Mouse (Mus musculus): ENCODE data around the gene Gpr182.

Gene Gpr182

DNA sequence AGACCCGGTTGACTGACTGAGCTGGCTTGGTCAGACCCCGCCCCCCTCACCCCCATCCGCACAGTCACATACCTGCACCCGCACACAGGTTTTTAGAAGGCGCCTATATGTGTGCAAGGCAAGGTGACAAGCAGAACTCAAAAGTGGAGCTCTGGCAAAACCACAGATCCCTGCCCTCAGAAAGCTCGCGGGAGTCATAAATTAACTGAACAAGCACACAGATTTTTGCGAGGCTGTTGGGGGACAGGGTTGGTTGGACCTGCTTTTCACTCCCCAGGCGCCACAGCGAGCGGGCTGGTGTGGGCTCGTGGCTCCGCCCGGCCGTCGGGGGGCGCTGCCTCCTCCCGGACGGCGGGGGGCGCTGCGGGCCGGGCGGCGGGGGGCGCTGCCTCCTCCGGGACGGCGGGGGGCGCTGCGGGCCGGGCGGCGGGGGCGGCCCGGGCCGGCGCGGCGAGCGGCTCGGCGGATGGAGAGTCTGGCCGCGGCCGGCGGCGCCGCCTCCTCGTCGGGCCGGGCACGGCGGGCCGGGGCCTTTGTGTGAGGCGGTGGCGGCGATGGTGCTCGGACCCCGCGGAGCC is 12.4 kb downstream of the Gpr182 start, which contains the start of gene Zbtb39:
Gene Zbtb39, plus strand, starts transcription at position 456 of the 578 bp plus-strand sequence.
- DNase-seq (ENCODE audit: low read depth, low spot score): peak; percentile 70

DNA sequence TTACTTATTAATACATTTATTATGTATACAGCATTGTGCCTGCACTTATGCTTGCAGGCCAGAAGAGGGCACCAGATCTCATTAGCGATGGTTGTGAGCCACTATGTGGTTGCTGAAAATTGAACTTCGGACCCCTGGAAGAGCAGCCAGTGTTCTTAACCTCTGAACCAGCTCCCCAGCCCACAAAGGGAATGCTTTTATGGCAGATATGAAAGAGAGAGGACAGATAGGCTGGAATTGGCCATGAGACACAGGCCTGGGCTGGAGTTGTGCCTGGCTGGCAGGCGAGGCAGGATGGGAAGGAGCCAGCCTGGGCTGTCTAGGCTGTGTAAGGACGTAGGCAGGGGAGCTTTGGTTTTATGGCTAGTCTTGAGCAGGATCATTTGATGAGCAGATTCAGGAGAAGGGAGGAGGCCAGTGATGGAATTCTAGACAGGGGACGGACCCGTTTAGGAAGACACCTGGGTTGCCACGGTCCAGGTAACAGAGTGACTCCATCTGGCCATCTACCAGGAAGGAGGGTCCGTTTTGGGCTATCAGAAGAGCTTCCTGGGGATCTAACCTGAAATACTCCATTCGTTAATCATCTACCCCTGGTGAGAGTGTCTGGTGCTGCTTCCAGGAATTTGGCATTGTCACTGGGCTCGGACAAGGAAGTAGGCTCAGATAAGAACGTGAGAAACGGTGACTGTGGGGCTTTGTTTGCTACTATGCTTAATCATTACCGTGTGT is 13.2 kb downstream of the Gpr182 start:
- DNase-seq (ENCODE audit: low read depth, low spot score): peak; percentile 65

DNA sequence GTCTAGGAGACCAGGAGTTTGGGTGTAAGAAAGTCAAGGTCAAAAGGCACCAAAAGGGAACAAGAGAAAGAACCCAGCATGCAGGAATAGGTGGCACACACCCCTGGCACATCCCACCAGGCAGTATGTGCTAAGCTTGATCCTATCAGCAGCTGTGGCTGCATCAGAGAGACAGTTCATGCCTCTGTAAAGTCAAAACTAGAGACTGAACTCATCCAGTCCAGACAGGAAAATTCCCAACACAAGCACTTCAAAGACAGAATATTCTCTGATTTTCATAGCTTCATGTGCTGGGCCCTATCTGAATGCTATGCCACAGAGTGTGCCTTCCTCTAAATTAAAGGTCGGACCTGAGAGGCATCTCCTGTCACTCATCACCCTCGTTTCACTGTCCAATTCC is 14.0 kb downstream of the Gpr182 start:
- no peak for DNase-seq (ENCODE audit: low read depth, low spot score)

DNA sequence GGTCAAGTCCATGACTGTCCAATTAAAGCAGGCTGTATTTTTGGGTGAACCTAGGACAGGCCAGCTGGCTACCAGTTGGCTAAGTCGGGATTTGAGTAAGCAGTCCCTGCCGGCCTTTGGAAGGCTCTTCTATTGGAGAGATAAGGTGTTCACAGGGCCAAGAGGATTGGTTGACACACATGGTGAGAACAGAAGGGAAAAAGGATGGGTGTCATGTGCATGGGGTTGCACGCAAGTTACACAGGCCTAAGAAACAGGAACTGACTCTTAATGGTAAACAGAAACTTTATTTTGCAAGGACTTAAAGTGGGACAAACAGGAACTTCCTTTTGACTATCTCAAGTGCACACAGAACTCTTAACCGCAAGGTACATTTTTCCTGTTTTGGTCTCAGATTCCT is 14.6 kb downstream of the Gpr182 start:
- DNase-seq (ENCODE audit: low read depth, low spot score): no peak

DNA sequence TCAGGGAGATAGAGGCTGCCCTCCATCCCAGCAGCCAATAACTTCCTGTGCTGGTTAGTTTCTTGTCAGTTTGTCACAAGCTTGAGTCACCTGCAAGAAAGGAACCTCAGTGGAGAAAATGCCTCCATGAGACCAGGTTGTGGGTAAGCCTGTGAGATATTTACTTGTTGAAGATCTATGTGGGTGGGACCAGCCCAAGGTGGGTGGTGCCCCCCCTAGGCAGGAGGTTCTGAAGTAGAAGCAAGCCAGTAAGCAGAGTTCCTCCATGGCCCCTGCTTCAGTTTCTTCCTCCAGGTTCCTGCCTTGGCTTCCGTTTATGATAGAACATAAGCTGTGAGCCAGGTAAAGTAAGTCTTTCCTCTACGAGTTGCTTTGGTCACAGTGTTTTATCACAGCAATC is 15.3 kb downstream of the Gpr182 start:
- DNase-seq (ENCODE audit: low read depth, low spot score): no peak

DNA sequence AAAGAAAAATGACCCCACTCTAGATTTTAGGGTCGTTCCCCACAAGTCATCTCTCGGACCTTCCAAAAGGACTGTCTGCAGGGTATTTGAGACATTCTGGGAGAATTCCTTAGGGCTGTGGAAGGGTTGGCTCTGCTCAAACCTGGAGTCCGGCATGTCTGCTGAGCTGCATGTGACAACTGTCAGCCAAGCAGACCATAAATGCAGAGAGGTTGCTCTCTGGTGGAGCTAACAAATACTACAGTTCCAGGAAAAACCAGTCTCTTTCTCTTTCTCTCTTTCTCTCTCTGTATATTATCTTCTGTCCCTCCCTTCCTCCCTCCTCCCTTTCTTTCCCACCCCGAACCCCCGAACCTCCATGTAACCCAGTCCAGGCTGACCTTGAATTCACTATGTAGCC is 17.1 kb downstream of the Gpr182 start:
- peak; percentile 58 for DNase-seq (ENCODE audit: low read depth, low spot score)

DNA sequence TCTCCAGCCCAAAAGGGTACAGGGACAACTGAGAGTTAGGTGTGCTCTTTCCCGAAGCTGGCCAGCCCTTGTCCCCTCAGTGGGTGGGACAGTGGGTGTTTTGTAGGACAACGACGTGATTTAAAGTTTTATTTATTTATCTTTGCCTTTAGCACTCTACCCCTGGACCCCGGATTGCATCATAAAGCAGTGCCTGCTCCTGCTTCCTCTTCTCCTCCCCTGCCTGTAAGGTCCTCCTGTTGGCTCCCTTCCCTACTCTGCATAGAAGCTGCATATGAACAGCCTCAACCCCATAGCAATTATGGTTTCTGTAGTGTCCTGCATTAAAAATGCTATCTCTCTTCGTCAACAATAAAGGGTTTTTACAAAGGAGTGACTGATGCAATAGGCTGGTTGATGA is 20.1 kb downstream of the Gpr182 start:
- no peak for DNase-seq (ENCODE audit: low read depth, low spot score)

DNA sequence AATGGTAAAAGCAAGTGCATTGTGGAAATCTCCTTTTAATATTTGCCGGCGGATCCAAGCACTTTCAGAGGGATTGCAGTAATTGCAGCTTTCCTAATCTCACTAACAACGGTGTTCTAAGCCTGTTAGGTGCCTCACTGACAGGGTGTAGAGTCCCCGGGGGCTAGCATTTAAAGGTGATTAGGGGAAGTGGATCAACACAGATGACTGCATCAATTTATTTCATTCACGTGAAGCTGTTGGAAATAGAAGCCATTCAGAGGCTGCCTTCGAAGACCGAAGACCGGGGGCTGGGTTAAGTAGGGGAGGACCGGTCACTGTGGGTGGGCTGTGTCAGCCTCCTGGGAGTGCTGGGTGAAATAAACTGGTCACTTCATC is 20.6 kb downstream of the Gpr182 start:
- no peak for DNase-seq (ENCODE audit: low read depth, low spot score)

DNA sequence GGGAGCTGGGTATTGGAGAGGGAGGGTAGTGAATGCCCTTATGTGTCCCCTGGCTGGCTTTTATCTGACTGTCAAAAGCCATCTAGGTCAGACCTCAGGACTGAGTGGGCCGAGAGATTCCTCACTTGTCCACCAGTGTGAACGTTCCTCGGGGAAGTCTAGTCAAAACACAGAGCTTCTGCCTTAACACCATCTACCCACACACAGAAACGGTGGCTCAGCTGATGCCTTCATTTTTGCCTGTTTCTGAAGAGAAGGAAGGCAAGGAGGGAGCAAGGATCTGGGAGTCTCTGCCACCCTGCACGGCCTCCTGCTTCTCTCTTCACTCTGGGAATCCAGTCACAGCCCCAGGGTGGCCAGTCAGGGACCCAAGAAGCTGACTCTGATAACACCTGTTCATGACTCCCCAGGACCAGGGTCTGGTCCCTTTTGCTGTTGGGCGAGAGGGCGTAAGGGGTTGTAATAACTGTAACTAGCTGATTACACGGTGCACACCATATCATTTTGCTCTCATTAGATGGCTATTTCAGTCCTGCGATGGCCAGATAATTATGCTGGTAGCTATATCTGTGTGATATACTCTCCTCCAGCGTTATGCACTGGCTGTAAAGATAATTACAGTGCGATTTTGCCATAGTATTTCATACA is 21.1 kb downstream of the Gpr182 start:
- DNase-seq (ENCODE audit: low read depth, low spot score): no peak

DNA sequence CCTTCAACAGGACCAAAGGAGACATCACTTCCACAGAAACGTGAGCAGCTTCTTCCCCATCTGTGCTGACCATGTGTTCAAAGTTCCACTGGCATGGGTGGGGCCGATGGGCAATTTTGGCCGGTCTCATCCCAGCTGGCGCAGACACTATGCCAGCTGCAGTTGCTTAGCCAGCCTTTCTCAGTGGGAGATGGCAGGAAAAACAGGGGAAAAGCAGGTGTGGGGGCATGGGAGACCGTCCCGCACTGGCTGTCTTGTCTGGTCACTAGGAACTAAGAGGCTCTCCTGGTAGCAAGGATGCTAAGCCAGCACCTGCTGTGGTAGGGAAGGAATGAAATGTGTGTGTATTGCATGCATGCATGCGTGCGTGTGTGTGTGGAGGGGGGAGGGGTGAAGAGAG is 23.1 kb downstream of the Gpr182 start:
- DNase-seq (ENCODE audit: low read depth, low spot score): no peak

DNA sequence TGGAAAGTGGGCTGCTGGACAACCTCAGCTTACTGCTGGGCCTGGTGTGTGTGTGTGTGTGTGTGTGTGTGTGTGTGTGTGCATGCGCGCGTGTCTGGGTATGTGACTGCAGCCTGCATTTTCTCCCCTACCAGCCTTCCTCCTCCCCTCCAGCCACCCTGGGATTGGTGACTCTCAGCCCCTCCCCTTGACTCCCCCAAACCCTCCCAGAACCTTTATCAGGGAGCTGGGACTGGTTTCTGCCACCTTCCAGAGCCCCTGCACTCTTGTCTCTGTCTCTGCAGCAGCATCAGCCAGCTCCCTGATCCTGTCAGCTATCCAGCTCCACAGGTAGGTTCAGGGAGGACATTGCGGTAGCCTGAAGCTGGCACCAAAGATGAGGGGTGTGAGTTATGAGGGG is 26.4 kb downstream of the Gpr182 start:
- no peak for DNase-seq (ENCODE audit: low read depth, low spot score)

DNA sequence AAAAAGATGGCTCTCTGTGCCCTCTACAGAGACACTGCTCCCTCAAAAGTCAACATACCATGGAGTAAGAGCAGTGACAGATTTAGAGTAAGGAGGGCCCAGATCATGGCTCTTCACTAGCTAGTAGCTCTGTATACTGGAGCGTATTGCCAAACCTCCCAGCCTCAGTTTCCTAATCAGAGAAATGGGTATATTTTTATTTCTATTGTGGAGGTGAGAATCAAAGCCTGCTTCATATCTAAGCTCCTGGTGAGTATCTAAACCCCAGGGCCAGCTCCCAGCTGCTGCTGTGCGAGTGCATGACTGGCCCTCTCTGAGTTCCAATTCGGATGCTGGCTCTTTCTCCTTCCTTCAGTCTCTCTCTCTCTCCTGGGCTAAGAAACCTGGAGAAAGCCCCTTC is 27.4 kb downstream of the Gpr182 start, which contains the start of gene Tac2:
Gene Tac2, plus strand, starts transcription at position 301 of the 400 bp plus-strand sequence.
- no peak for DNase-seq (ENCODE audit: low read depth, low spot score)

DNA sequence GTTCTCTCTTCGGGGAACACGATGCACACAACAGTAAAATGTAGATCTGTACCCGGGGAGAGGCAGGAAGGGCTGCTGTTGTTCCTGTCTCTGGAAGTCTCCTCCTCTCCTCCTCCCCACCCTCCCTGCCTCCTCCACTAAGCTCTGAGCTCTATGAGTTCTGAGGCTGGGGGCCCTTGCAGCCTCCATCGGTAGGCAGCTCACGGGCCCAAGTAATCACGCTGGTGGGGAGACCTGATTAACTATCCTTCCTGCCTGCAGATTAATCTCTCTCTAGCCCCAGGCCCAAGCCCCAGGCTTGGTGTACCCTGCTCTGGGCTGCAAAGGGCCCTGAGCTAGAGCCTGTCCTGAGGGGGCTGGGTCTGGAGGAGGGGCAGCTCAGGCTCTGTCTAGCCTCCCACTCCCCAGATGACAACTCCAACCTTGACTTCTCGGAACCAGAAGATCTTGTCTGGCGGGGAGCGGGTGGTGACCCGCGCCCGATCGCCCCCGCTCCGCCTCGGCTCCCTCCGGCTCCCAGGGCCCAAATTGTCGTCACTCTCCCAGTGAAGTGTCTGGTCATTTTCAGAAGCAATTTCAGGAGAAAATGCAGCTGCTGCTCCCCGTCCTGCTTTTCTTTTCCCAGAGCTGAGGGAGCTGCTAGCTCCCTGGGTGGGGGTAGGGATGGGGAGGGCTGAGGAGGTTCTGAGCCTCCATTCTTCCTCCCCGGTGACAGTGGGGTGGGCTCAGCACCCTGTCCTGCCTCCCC is 29.7 kb downstream of the Gpr182 start:
- DNase-seq (ENCODE audit: low read depth, low spot score): no peak

DNA sequence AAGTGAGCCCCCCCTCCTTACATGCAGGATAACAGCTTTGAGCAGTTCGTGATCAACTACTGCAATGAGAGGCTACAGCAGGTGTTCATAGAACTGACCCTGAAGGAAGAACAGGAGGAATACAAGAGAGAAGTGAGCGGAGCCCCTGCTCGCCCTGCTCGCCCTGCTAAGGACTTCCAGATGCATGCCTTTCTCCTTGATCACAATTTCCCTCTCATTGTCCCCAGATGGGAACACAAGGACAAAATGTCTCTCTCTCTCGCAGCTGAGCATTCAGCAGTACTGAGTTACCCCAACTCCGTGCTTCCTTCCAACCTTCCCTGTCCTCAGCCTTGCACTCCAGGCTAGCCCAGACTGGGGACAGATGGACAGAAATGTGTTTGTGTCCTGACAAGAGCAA is 38.8 kb downstream of the Gpr182 start:
- no peak for DNase-seq (ENCODE audit: low read depth, low spot score)

DNA sequence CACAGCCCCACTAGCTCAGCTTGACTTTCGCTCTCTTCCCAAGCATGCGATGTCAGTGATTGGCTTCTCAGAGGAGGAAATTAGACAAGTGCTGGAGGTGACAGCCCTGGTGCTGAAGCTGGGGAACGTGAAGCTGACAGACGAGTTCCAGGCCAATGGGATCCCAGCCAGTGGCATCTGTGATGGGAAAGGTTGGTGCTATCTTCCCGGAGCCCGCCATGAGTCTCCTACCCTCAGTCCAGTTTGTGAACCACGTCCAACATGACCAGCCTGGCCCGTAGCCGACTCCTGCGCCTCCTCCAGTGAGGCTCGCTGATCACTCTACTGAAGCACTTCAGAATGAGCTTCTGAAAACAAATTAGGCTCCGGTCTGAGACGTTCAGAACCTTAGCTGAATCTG is 41.2 kb downstream of the Gpr182 start:
- DNase-seq (ENCODE audit: low read depth, low spot score): no peak

DNA sequence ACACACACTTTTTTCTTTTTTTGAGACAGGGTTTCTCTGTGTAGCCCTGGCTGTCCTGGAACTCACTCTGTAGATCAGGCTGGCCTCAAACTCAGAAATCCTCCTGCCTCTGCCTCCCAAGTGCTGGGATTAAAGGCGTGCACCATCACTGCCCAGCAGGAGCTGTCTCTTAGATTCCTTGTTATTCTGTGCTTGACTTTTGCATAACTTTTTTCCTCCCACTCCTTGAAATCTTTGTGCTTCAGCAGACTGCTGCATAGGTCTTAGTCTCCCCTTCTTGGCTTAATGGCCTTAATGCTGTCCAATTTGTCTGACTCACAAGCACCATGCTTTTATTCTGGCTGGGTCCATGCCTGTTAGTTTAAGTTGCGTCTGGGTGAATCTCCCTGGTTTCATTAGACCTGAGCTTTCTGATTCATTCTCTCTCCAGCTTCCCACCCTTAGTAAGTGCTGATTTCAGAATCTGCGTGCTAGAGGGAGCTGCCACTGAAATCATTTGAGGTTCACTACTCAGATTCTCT is 42.6 kb downstream of the Gpr182 start:
- no peak for DNase-seq (ENCODE audit: low read depth, low spot score)

DNA sequence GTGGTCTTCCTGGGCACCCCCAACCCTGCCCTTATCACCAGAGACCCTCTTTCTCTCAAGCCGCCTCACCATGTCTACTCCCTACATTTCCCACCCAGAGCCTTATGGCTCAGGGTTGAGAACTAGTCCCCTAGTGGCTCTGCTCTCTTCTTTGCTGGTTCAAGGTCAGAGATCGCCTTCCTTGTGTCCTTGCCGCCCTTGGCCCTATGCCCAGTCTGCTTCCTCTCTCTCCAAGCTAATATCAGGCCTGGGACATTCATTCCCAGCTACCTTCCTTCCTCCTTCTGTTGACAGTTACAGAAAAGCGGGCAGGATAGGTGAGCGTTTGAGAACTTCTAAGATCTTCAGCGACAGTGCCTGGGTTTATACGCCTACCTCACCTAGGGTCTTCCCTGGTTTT is 43.8 kb downstream of the Gpr182 start:
- peak; percentile 32 for DNase-seq (ENCODE audit: low read depth, low spot score)

DNA sequence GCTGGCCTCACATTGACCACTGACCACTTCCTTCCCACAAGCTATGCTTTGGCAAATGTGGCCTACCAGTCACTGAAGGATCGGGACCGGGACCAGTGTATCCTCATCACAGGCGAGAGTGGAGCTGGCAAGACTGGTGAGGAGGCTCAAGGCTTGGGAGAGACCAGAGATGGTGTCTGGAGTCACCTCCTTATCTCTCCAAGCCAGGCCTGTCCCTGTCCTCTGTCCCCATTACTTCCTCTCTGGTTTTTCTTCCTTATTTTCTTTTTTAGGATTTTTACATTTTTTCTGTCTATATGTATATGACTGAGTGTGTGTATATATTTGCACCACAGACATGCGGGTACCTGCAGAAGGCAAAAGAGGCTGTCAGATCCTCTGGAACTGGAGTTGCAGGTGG is 45.7 kb downstream of the Gpr182 start:
- DNase-seq (ENCODE audit: low read depth, low spot score): no peak

DNA sequence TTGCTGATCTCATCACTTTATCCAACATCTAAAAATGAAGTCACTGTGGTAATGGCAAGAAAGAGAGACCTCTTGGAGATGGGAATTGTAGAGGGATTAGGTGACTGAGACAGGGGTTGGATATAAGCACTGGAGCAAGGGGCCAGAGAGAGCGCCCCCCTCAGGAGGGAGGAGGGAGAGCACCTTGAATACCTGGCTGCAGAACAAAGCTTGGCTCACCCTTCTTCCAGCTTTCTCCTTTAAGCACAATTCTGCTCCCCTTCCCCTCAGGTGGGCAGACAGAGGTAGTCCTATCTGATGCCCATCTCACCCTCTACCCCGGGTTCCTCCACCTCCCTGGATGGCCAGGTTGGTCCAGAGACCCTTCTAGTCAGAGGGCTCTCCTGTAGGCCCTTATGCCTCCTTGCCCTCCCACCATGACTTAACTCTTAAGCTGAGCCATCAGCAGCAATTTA is 46.7 kb downstream of the Gpr182 start, which contains the start of gene Myo1a:
Gene Myo1a, plus strand, starts transcription at position 405 of the 455 bp plus-strand sequence.
- no peak for DNase-seq (ENCODE audit: low read depth, low spot score)

DNA sequence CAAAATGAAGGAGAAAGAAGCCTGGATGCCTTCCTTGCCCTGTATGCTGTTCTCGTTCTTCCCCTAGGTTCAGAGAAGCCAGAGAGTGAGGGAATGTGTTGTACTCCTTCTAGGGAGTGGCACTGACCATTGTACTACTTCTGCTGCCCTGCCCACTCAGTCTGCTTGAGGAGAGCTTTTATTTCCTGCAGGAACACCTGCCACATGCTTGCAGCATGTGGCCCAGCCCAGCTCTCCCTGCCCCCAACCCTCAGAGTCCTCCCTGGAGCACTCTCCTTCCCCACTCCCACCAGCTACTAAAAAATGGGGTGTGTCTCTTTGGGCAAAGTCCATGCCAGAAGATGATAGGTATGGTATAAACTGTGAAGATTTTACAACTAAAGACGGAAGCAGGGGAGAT is 47.2 kb downstream of the Gpr182 start:
- no peak for DNase-seq (ENCODE audit: low read depth, low spot score)

DNA sequence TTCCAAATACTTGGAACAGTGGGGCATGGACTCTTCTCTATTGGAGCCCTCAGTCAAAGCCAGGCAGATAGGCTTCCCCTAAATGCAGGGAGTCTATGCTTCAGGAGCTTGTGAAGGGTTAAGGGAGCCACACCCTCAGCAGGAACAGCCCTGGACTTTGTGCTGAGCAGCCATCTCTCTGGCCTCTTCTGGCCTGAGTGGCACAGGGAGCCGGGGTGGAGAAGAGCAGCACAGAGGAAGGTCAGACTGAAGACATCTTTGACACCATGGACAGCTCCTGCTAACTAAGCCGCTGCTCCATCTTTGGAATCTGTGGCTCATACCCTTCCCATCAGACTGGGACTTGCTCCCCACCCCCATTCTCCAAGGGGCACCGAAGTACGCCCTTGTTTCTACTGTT is 48.2 kb downstream of the Gpr182 start:
- DNase-seq (ENCODE audit: low read depth, low spot score): peak; percentile 71

DNA sequence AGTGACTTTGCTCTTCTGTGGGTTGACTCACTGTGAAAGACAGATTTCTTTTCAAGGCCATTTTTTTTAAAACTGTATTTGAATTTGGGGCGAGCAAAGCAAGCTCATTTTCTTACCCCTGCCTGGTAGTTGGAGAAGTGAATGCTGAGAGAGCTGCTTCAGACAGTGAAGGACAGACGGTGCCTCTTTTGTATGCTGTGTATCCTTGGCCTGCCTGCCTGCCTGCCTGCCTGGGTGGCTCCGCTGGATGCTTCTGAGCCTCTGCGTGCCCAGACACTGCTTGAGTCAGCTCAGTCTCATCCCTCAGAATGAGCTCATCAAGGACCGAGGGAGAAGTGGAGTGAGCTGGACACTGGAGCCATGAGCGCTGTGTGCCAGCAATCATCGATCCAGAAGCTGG is 52.6 kb downstream of the Gpr182 start:
- DNase-seq (ENCODE audit: low read depth, low spot score): no peak
